Mouse (Mus musculus) midbrain, embryonic 12.5 days (tissue): ENCODE measurements around the gene Pank4. TPM values are rescaled to one million over a fixed set of nuclear protein-coding genes. Genes with fewer than 3 reads are reported as not detected.

Experiments used
- ATAC-seq: fragments of 200-750 bp; cut with Nextera tagmentation; 2 replicates; pipeline ENCODE4 v1.8.0; 2017; ENCODE audit warnings: low read depth, moderate TSS enrichment, moderate library complexity; ENCODE audit not compliant: low FRiP score
- H3K27ac ChIP-seq: fragments of 300-500 bp; sonication (generic); replicated peaks from 2 replicates; pipeline ENCODE4 v1.5.1; 2016; ENCODE audit warnings: mild to moderate bottlenecking
- H3K27me3 ChIP-seq: fragments of 300-500 bp; sonication (generic); 2 replicates; pipeline ENCODE4 v1.6.1; 2016; ENCODE audit warnings: mild to moderate bottlenecking
- H3K36me3 ChIP-seq: fragments of 300-500 bp; sonication (generic); 2 replicates; pipeline ENCODE4 v1.6.1; 2016
- H3K4me1 ChIP-seq: fragments of 300-500 bp; sonication (generic); 2 replicates; pipeline ENCODE4 v1.6.1; 2016
- H3K4me2 ChIP-seq: fragments of 300-500 bp; sonication (generic); replicated peaks from 2 replicates; pipeline ENCODE4 v1.6.1; 2016; ENCODE audit warnings: mild to moderate bottlenecking, moderate library complexity
- H3K4me3 ChIP-seq: fragments of 300-500 bp; sonication (generic); 2 replicates; pipeline ENCODE4 v1.5.1; 2016; ENCODE audit warnings: mild to moderate bottlenecking
- H3K9ac ChIP-seq: fragments of 300-500 bp; sonication (generic); replicated peaks from 2 replicates; pipeline ENCODE4 v1.6.1; 2016; ENCODE audit warnings: mild to moderate bottlenecking, moderate library complexity
- H3K9me3 ChIP-seq: fragments of 300-500 bp; sonication (generic); 2 replicates; pipeline ENCODE4 v1.6.1; 2016; ENCODE audit warnings: mild to moderate bottlenecking
- WGBS: fragments of 180-500 bp; shearing (Covaris S2); methylation state at CpG from one replicate; pipeline ENCODE4 v1.1.7; 2016; 5-methylcytosine and 5-hydroxymethylcytosine counted together
- polyA plus RNA-seq: library from polyadenylated mRNA; unstranded; fragments of >200 nt; fragmentation: Nextera tagmentation; extraction: Ambion mirVana; gene quantifications from 2 replicates; pipeline ENCODE4 v1.2.1, GENCODE M21; 2016

Pank4 gene
- polyA plus RNA-seq, 1 experiment from 2014 or later: 50.2 TPM

DNA sequence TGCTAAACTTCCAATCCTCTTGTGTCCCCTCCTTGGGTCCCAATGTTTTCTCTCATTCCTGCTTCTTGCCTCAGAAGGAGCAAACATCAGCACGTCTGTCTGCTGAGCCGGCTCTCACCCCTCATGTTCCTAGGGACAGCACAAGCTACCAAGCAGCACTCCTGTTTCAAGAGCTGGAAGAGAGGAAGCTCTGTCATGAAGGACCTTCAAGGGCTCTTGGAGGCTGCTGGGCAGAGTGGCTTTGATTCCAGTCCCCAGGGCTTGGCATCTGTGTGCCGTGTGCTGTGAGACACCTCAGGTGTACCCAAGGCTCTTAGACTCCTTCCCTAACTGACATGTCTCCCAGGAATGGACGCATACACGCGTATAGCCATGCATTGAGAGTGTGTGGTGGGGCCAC lies 17.2 kb downstream of the Pank4 start:
- H3K4me3 ChIP-seq: no peak overlapping the region
- peaks cover 18% of the 10 kb centered on the region for H3K4me1 ChIP-seq
- H3K27ac ChIP-seq: no peak overlapping the region
- peaks cover 23% of the 10 kb centered on the region for H3K27me3 ChIP-seq
- no peak for ATAC-seq
- H3K9ac ChIP-seq: no peak overlapping the region
- 87% methylated on average over 6 of the region's 6 CpGs for WGBS
- H3K36me3 ChIP-seq: peaks cover 58% of the 10 kb centered on the region
- no peaks in the 10 kb centered on the region for H3K9me3 ChIP-seq
- H3K4me2 ChIP-seq: no peak overlapping the region

DNA sequence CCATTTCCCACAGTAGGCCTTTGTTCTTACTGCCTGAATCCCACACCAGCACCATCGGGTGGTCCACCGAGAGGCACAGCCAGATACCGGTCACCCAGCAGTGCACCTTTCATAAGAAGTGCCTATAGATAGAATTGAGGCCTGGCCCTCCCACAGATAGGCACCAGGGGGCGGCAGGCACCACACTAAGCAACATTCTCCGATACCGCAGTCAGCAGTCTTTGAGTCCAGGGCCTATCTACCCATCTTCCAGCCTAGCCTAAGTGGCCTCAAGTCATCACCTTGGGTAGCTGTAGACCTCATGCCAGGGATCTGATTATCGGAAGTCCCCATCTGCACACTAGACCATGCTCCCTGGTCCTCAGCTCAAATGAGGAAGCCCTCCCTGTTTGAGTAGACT lies 17.6 kb downstream of the Pank4 start:
- Histone ChIP-seq H3K9me3 (no peaks in the 10 kb centered on the region), H3K27ac (no peak overlapping the region), H3K27me3 (peaks cover 27% of the 10 kb centered on the region), H3K4me2 (no peak overlapping the region), H3K4me3 (no peak overlapping the region), H3K9ac (no peak overlapping the region), H3K4me1 (peaks cover 22% of the 10 kb centered on the region), H3K36me3 (peaks cover 54% of the 10 kb centered on the region)
- 48% methylated on average over 7 of the region's 7 CpGs for WGBS
- peak; percentile 38 for ATAC-seq

GRCm38 (mm10) chr4:154982247-154983120 lies 18.6 kb downstream of the Pank4 start:
- Histone ChIP-seq H3K9me3 (no peaks in the 10 kb centered on the region), H3K4me1 (peaks cover 23% of the 10 kb centered on the region)

GRCm38 (mm10) chr4:154983767-154984166 lies 19.8 kb downstream of the Pank4 start:
- no peak overlapping the region for H3K4me3 ChIP-seq
- 18% methylated on average over 24 of the region's 24 CpGs for WGBS
- H3K4me2 ChIP-seq: no peak overlapping the region
- H3K27me3 ChIP-seq: peaks cover 35% of the 10 kb centered on the region
- no peak overlapping the region for H3K27ac ChIP-seq
- H3K9ac ChIP-seq: peak overlapping the region; percentile 29; the same call in 1 of the 2 replicates
- H3K4me1 ChIP-seq: peaks cover 23% of the 10 kb centered on the region
- no peaks in the 10 kb centered on the region for H3K9me3 ChIP-seq
- peaks cover 32% of the 10 kb centered on the region for H3K36me3 ChIP-seq
- no peak for ATAC-seq

More at GRCm38 (mm10) chr4:154982247-154983120, 18.6 kb downstream of the Pank4 start:
- Histone ChIP-seq H3K36me3 (peaks cover 44% of the 10 kb centered on the region), H3K4me2 (no peak overlapping the region), H3K27ac (no peak overlapping the region), H3K4me3 (no peak overlapping the region), H3K27me3 (peaks cover 32% of the 10 kb centered on the region), H3K9ac (no peak overlapping the region)
- WGBS: 78% methylated on average over 18 of the region's 19 CpGs
- no peak for ATAC-seq

DNA sequence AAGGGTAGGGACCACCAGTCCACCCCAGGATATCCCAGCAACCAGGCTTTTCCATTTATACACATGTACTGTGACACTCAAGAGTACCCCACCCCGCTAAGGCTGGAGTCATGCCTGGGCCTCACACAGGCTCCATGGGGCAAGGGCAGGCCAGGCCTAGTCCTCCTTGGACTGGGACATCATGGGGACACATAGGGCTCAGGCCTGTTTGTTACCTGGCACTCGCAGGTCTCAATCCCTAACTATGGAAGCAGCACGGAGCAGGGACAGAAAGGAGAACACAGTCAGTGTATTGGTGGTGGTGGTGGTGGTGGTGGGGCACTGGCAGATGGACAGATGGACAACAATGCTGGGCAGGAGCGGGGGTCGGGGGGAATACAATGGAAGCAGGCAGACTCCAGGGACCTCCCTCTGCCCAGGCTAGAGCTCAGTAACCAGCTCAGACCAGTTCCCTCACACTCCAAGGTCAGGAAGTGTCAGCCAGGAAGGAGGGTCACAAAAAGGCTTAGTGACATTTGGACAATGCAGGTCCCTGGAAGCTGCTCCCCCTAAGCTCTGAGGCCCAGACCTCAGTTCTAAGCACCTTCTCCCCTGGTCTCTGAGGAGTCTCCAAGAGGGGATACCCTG lies 21.3 kb downstream of the Pank4 start:
- H3K27me3 ChIP-seq: peaks cover 35% of the 10 kb centered on the region
- WGBS: 53% methylated on average over 5 of the region's 5 CpGs
- H3K9me3 ChIP-seq: no peaks in the 10 kb centered on the region
- H3K36me3 ChIP-seq: peaks cover 17% of the 10 kb centered on the region
- no peak overlapping the region for H3K4me2 ChIP-seq
- H3K27ac ChIP-seq: no peak overlapping the region
- H3K4me3 ChIP-seq: no peak overlapping the region
- peaks cover 23% of the 10 kb centered on the region for H3K4me1 ChIP-seq
- no peak overlapping the region; the same call in 1 of the 2 replicates for H3K9ac ChIP-seq
- ATAC-seq: no peak

- WGBS: 22% methylated on average over 17 of the region's 17 CpGs
- peak overlapping the region; percentile 34; the same call in 1 of the 2 replicates for H3K9ac ChIP-seq
- no peak for ATAC-seq
- no peak overlapping the region for H3K4me3 ChIP-seq
- peaks cover 35% of the 10 kb centered on the region for H3K27me3 ChIP-seq
- H3K4me1 ChIP-seq: peaks cover 23% of the 10 kb centered on the region
- H3K4me2 ChIP-seq: 0 out of 2 replicates have a peak overlapping the region, but pooled peaks have one; percentile 14
- H3K36me3 ChIP-seq: peaks cover 8% of the 10 kb centered on the region
- H3K9me3 ChIP-seq: no peaks in the 10 kb centered on the region
- H3K27ac ChIP-seq: no peak overlapping the region
These were observed 22.2 kb downstream of the Pank4 start for GRCm38 (mm10) chr4:154986096-154986495.

DNA sequence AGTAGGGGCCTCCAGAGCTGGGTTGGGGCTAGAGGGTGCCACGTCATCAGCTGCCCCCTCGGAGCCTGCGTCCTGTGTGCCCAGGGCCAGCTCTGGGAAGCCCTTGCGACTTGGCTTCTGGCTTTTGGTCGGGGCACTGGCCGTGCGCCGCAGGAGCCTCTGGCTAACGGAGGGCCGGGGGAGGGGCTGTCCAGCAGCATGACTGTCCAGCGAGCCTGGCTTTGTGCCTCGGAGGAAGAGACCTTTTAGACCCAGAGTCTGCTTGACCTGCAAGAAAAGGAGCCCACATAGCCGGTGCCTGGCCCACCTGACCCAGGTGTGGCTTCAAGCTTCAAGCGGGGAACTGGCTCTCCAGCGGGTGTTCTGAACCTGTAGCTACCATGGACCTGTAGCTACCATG lies 22.8 kb downstream of the Pank4 start:
- no peak overlapping the region for H3K4me2 ChIP-seq
- H3K27me3 ChIP-seq: peaks cover 35% of the 10 kb centered on the region
- H3K9ac ChIP-seq: no peak overlapping the region
- ATAC-seq: no peak
- H3K36me3 ChIP-seq: 0 out of 2 replicates have a peak, but pooled peaks cover 2% of the 10 kb centered on the region
- no peak overlapping the region for H3K4me3 ChIP-seq
- no peak overlapping the region for H3K27ac ChIP-seq
- no peaks in the 10 kb centered on the region for H3K9me3 ChIP-seq
- 64% methylated on average over 15 of the region's 15 CpGs for WGBS
- peaks cover 23% of the 10 kb centered on the region for H3K4me1 ChIP-seq

- H3K4me1 ChIP-seq: peaks cover 11% of the 10 kb centered on the region
- peaks cover 5% of the 10 kb centered on the region; the same call in 1 of the 2 replicates for H3K27me3 ChIP-seq
- H3K4me2 ChIP-seq: no peak overlapping the region
- no peak overlapping the region for H3K4me3 ChIP-seq
- no peak overlapping the region for H3K27ac ChIP-seq
- no peaks in the 10 kb centered on the region for H3K36me3 ChIP-seq
- no peak for ATAC-seq
- no peak overlapping the region for H3K9ac ChIP-seq
- 86% methylated on average over 4 of the region's 4 CpGs for WGBS
- H3K9me3 ChIP-seq: no peaks in the 10 kb centered on the region
These were observed 31.0 kb downstream of the Pank4 start for GRCm38 (mm10) chr4:154994876-154995275.

GRCm38 (mm10) chr4:154996572-154997154 lies 32.7 kb downstream of the Pank4 start:
- H3K27me3 ChIP-seq: peaks cover 5% of the 10 kb centered on the region
- H3K9me3 ChIP-seq: no peaks in the 10 kb centered on the region
- H3K4me1 ChIP-seq: peaks cover 14% of the 10 kb centered on the region
- peak; percentile 38; the same call in 1 of the 2 replicates for ATAC-seq
- 36% methylated on average over 8 of the region's 8 CpGs for WGBS
- H3K4me3 ChIP-seq: no peak overlapping the region
- H3K4me2 ChIP-seq: no peak overlapping the region
- H3K36me3 ChIP-seq: no peaks in the 10 kb centered on the region
- no peak overlapping the region for H3K9ac ChIP-seq
- no peak overlapping the region for H3K27ac ChIP-seq

DNA sequence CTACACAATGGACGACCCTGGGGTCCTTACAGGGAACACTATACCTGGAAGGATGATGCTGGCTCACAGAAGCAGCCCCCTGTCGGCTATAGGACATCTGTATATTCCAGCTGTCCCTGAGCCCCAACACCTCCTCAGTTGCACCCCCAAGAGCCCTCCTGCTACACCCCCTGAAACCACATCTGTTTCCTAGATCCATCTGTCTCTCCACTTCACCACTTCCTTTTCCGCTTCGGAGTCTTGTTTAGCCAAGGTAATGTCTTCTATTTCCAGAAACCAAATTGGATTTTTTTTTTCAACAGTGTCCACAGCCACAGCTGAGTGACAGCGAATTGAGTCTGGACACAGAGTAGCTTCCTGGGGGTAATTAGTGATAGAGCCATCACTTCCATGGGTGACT lies 35.5 kb downstream of the Pank4 start:
- no peaks in the 10 kb centered on the region for H3K9me3 ChIP-seq
- H3K27me3 ChIP-seq: peaks cover 16% of the 10 kb centered on the region
- no peak overlapping the region for H3K4me3 ChIP-seq
- H3K4me2 ChIP-seq: no peak overlapping the region
- WGBS: 92% methylated on average over 5 of the region's 5 CpGs
- H3K4me1 ChIP-seq: peaks cover 14% of the 10 kb centered on the region
- H3K9ac ChIP-seq: no peak overlapping the region
- ATAC-seq: no peak
- no peak overlapping the region for H3K27ac ChIP-seq
- no peaks in the 10 kb centered on the region for H3K36me3 ChIP-seq

- Histone ChIP-seq H3K9ac (no peak overlapping the region), H3K4me1 (0 out of 2 replicates have a peak, but pooled peaks cover 1% of the 10 kb centered on the region), H3K27me3 (peaks cover 11% of the 10 kb centered on the region; the same call in 1 of the 2 replicates), H3K9me3 (no peaks in the 10 kb centered on the region), H3K4me3 (no peak overlapping the region), H3K36me3 (no peaks in the 10 kb centered on the region), H3K4me2 (no peak overlapping the region), H3K27ac (no peak overlapping the region)
- ATAC-seq: no peak
- WGBS: 91% methylated on average over 3 of the region's 3 CpGs
These were observed 41.4 kb downstream of the Pank4 start for GRCm38 (mm10) chr4:155005278-155005677.

DNA sequence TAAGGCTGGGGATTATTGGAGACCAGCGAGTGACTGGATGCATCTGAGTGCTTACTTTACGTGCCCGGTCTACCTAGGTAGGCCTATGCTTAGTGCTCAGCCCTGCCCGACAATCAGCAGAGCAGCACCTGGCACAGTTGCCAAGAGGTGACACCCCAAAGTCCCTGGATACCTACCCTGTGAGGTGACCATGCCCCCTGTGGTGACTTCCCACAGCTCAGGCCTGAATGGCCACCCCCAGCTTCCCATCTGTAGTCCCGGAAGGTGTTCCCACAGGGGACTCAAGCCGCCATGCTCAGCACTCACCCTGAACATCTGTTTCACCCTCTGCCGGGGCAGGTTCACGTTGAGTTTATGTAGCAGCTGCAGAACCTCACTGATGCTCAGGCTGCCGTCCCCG lies 42.4 kb downstream of the Pank4 start:
- H3K4me3 ChIP-seq: no peak overlapping the region
- no peaks in the 10 kb centered on the region for H3K36me3 ChIP-seq
- no peak overlapping the region for H3K4me2 ChIP-seq
- no peak for ATAC-seq
- no peak overlapping the region for H3K27ac ChIP-seq
- no peaks in the 10 kb centered on the region for H3K9me3 ChIP-seq
- H3K4me1 ChIP-seq: no peaks in the 10 kb centered on the region
- H3K27me3 ChIP-seq: peaks cover 11% of the 10 kb centered on the region; the same call in 1 of the 2 replicates
- H3K9ac ChIP-seq: no peak overlapping the region
- WGBS: 68% methylated on average over 10 of the region's 10 CpGs
